Mouse (Mus musculus) left cerebral cortex, postnatal 36 days (tissue): Measurements from ENCODE around the gene Pdx1. TPM values are rescaled to one million over a fixed set of nuclear protein-coding genes. Genes with fewer than 3 reads are reported as not detected.

ENCODE experiments used
- DNase-seq, 2 experiments: peaks; one replicate each; pipeline ENCODE4 v3.0.0; 2021 to 2022; ENCODE audit warnings: low spot score in 2 of 2, mixed read lengths in 1 of 2
- intact Hi-C: fragments of 180-260 bp; cut with DNase I; formaldehyde crosslinking; loops from one replicate; pipeline ENCODE4 v1.15.1; 2025
- total RNA-seq, 2 experiments: library from RNA; stranded (reverse); gene quantifications; 2 replicates each; pipeline ENCODE4 v1.2.3; 2021

The Pdx1 gene
- total RNA-seq, 2 experiments from 2014 or later: not detected

GRCm38 (mm10) chr5:147305856-147306637, 36.3 kb downstream of the Pdx1 start:
- DNase-seq: no peak
- intact Hi-C loops: loop anchor here (5.0 to 10.0 kb wide), 3 partner anchors 34 to 419 kb away; partner anchors contain the start of genes Flt1 and Gsx1

GRCm38 (mm10) chr5:147306638-147307397, 37.1 kb downstream of the Pdx1 start, which contains the start of gene Cdx2:
Gene Cdx2, minus strand, starts transcription at chr5:147307270.
- DNase-seq: no peak
- intact Hi-C loops: loop anchor here (5.0 to 10.0 kb wide), 3 partner anchors 35 to 418 kb away; partner anchors contain the start of genes Flt1 and Gsx1

GRCm38 (mm10) chr5:147307398-147307785, 37.6 kb downstream of the Pdx1 start:
- intact Hi-C loops: loop anchor here (5.0 to 10.0 kb wide), 3 partner anchors 35 to 417 kb away; partner anchors contain the start of genes Flt1 and Gsx1
- DNase-seq: no peak

- no peak for DNase-seq
- intact Hi-C loops: loop anchor here (5.0 to 10.0 kb wide), 3 partner anchors 36 to 416 kb away; partner anchors contain the start of genes Flt1 and Gsx1
Measured at GRCm38 (mm10) chr5:147308451-147308850, 38.7 kb downstream of the Pdx1 start.

- no peak for DNase-seq
- intact Hi-C loops: loop anchor here (5.0 to 10.0 kb wide), 5 partner anchors 37 to 635 kb away; partner anchors contain the start of genes Flt1 and Gsx1
Measured at GRCm38 (mm10) chr5:147309786-147310185, 40.0 kb downstream of the Pdx1 start.

- DNase-seq: no peak
- intact Hi-C loops: loop anchor here (10.0 kb wide), 2 partner anchors 328 to 638 kb away; no protein-coding TSS in a partner anchor
Measured at GRCm38 (mm10) chr5:147312830-147313685, 43.3 kb downstream of the Pdx1 start.

- DNase-seq: no peak
- intact Hi-C loops: loop anchor here (5.0 to 10.0 kb wide), 3 partner anchors 330 to 640 kb away; no protein-coding TSS in a partner anchor
Measured at GRCm38 (mm10) chr5:147314646-147315431, 45.1 kb downstream of the Pdx1 start.

GRCm38 (mm10) chr5:147315432-147316075, 45.8 kb downstream of the Pdx1 start:
- intact Hi-C loops: loop anchor here (5.0 to 10.0 kb wide), 3 partner anchors 331 to 641 kb away; no protein-coding TSS in a partner anchor
- no peak for DNase-seq

GRCm38 (mm10) chr5:147317321-147317720, 47.6 kb downstream of the Pdx1 start:
- intact Hi-C loops: loop anchor here (5.0 to 10.0 kb wide), 3 partner anchors 333 to 643 kb away; no protein-coding TSS in a partner anchor
- no peak for DNase-seq

- no peak for DNase-seq
- intact Hi-C loops: loop anchor here (2.0 to 10.0 kb wide), 4 partner anchors 333 to 643 kb away; no protein-coding TSS in a partner anchor
Measured at GRCm38 (mm10) chr5:147317991-147318390, 48.2 kb downstream of the Pdx1 start.

GRCm38 (mm10) chr5:147319653-147320052, 49.9 kb downstream of the Pdx1 start:
- DNase-seq: no peak
- intact Hi-C loops: loop anchor here (2.0 to 10.0 kb wide), 5 partner anchors 335 to 645 kb away; no protein-coding TSS in a partner anchor

GRCm38 (mm10) chr5:147322183-147322582, 52.4 kb downstream of the Pdx1 start, which contains the start of gene Urad:
Gene Urad, minus strand, starts transcription at chr5:147322440.
- intact Hi-C loops: no loop called here
- no peak for DNase-seq

- no peak for DNase-seq
- intact Hi-C loops: no loop called here
Measured at GRCm38 (mm10) chr5:147323237-147323917, 53.6 kb downstream of the Pdx1 start.
